Mouse (Mus musculus) cerebellum, adult 2 months (tissue): ENCODE measurements around the gene Olfr830.

Experiments
- CTCF ChIP-seq: fragments of 200-500 bp; IDR thresholded peaks from 2 replicates; pipeline ENCODE4 v1.5.1; 2011; ENCODE audit warnings: low read depth, mild to moderate bottlenecking, control low read depth, low read length, moderate library complexity, borderline replicate concordance; ENCODE audit not compliant: insufficient read depth
- POLR2A ChIP-seq: fragments of 200-500 bp; IDR thresholded peaks from 2 replicates; pipeline ENCODE4 v1.6.1; 2011; ENCODE audit warnings: low read length, control low read depth, borderline replicate concordance; ENCODE audit not compliant: insufficient read depth

- no peak for TF ChIP-seq POLR2A
- no peak for TF ChIP-seq CTCF
Measured at GRCm38 (mm10) chr9:18874393-18874792, at the start of gene Olfr830.
